Mouse (Mus musculus) bone marrow macrophage, adult 2 months (primary cell): ENCODE measurements around the gene Rrn3.

ENCODE experiments used
- CTCF ChIP-seq: IDR thresholded peaks from 2 replicates; pipeline ENCODE4 v1.5.1; 2012; ENCODE audit warnings: low read depth, mild to moderate bottlenecking, low read length, moderate library complexity
- POLR2A ChIP-seq: IDR thresholded peaks from 2 replicates; pipeline ENCODE4 v1.6.1; 2012; ENCODE audit warnings: mild to moderate bottlenecking, low read depth, low read length, borderline replicate concordance

- TF ChIP-seq CTCF, result no peak
- TF ChIP-seq POLR2A, result no peak
Observed at GRCm38 (mm10) chr16:13840056-13840455, 59.5 kb downstream of the Rrn3 start.
